ENCODE assay signal across 15 mouse cellular contexts in genomic region chr16:34405094-34405493, GRCm38 (mm10).
"Had no signal": no experiment of that assay in that cellular context is flagged by ENCODE, and none has a peak within 500 bp of the region (broad histone marks: within the 10 kb centered on the region; RNA-seq: fewer than 3 reads in every experiment).

No protein-coding gene starts in this region.

- H3K27ac ChIP-seq: kidney, embryonic 15.5 days; liver, embryonic 13.5 days; stomach, embryonic 15.5 days had no signal

- DNase-seq: kidney, adult 8-10 months; kidney, postnatal 10 days; kidney, postnatal 36 days; layer of hippocampus, adult 9-11 months; liver, embryonic 13.5 days; lung, adult 2 months; lung, postnatal 14 days; lung, postnatal 4 days; midbrain, embryonic 14.5 days; right cerebral cortex, postnatal 25 days; spleen, adult 18-20 months; thymus, adult 18-20 months; thymus, postnatal 36 days had no signal

- H3K4me3 ChIP-seq: kidney, embryonic 15.5 days; liver, embryonic 13.5 days; stomach, embryonic 15.5 days had no signal
